Mouse (Mus musculus) heart, embryonic 11.5 days (tissue): ENCODE measurements at regions not wholly inside any gene's neighbourhood (a gene's known extent, or its start where the extent isn't known, plus 50 kb on each side); places are given as distances from the start of the nearest gene placed in this dataset.

Experiments used
- ATAC-seq: fragments of 200-750 bp; cut with Nextera tagmentation; replicated peaks from 2 replicates; pipeline ENCODE4 v1.8.0; 2017; ENCODE audit warnings: moderate library complexity; ENCODE audit not compliant: insufficient number of reproducible peaks, low FRiP score, low TSS enrichment
- H3K27ac ChIP-seq: fragments of 300-500 bp; sonication (generic); 2 replicates; pipeline ENCODE4 v1.5.1; 2014; ENCODE audit warnings: mild to moderate bottlenecking, low read depth, low read length
- H3K27me3 ChIP-seq: fragments of 300-500 bp; sonication (generic); 2 replicates; pipeline ENCODE4 v1.6.1; 2014; ENCODE audit warnings: mild to moderate bottlenecking, low read length, mixed read lengths; ENCODE audit not compliant: control insufficient read depth, insufficient read depth
- H3K36me3 ChIP-seq: fragments of 300-500 bp; sonication (generic); 2 replicates; pipeline ENCODE4 v1.6.1; 2014; ENCODE audit warnings: mild to moderate bottlenecking, low read length, moderate library complexity, mixed read lengths; ENCODE audit not compliant: control insufficient read depth, insufficient read depth
- H3K4me1 ChIP-seq: fragments of 300-500 bp; sonication (generic); 2 replicates; pipeline ENCODE4 v1.6.1; 2014; ENCODE audit warnings: low read length; ENCODE audit not compliant: control insufficient read depth, insufficient read depth
- H3K4me2 ChIP-seq: fragments of 300-500 bp; sonication (generic); 2 replicates; pipeline ENCODE4 v1.6.1; 2014; ENCODE audit warnings: mild to moderate bottlenecking, moderate library complexity
- H3K4me3 ChIP-seq: fragments of 300-500 bp; sonication (generic); 2 replicates; pipeline ENCODE4 v1.5.1; 2014; ENCODE audit warnings: low read depth, low read length
- H3K9ac ChIP-seq: fragments of 300-500 bp; sonication (generic); 2 replicates; pipeline ENCODE4 v1.6.1; 2014; ENCODE audit warnings: mild to moderate bottlenecking, low read depth, low read length, moderate library complexity
- H3K9me3 ChIP-seq: fragments of 300-500 bp; sonication (generic); replicated peaks from 2 replicates; pipeline ENCODE4 v1.6.1; 2016; ENCODE audit warnings: low read length; ENCODE audit not compliant: control insufficient read depth
- WGBS: fragments of 180-500 bp; shearing (Covaris S2); extraction: QIAGEN DNeasy Blood & Tissue Kit; methylation state at CpG from one replicate; pipeline ENCODE4 v1.1.7; 2014; ENCODE audit not compliant: insufficient replicate concordance; 5-methylcytosine and 5-hydroxymethylcytosine counted together

GRCm38 (mm10) chr2:51001548-51001947 is 147.4 kb downstream of the Rnd3 start:
- Histone ChIP-seq H3K9me3 (no peaks in the 10 kb centered on the region), H3K4me2 (no peak overlapping the region), H3K36me3 (no peaks in the 10 kb centered on the region), H3K9ac (no peak overlapping the region), H3K4me1 (no peaks in the 10 kb centered on the region), H3K4me3 (no peak overlapping the region), H3K27ac (no peak overlapping the region), H3K27me3 (no peaks in the 10 kb centered on the region)
- no peak for ATAC-seq
- 67% methylated on average over 5 of the region's 5 CpGs for WGBS

GRCm38 (mm10) chr2:50983883-50984410 is 165.0 kb downstream of the Rnd3 start:
- no peaks in the 10 kb centered on the region for H3K27me3 ChIP-seq
- WGBS, result 74% methylated on average over 2 of the region's 2 CpGs
- H3K4me3 ChIP-seq, result no peak overlapping the region
- H3K36me3 ChIP-seq, result no peaks in the 10 kb centered on the region
- H3K9ac ChIP-seq, result no peak overlapping the region
- H3K4me2 ChIP-seq, result no peak overlapping the region
- no peak for ATAC-seq
- H3K4me1 ChIP-seq, result no peaks in the 10 kb centered on the region
- H3K27ac ChIP-seq, result no peak overlapping the region
- no peaks in the 10 kb centered on the region for H3K9me3 ChIP-seq

- no peak overlapping the region for H3K4me3 ChIP-seq
- 88% methylated on average over 5 of the region's 5 CpGs for WGBS
- H3K9ac ChIP-seq, result no peak overlapping the region
- H3K36me3 ChIP-seq, result no peaks in the 10 kb centered on the region
- H3K4me2 ChIP-seq, result no peak overlapping the region
- no peaks in the 10 kb centered on the region for H3K27me3 ChIP-seq
- no peaks in the 10 kb centered on the region for H3K9me3 ChIP-seq
- no peaks in the 10 kb centered on the region for H3K4me1 ChIP-seq
- ATAC-seq, result no peak
- H3K27ac ChIP-seq, result no peak overlapping the region
Measured at GRCm38 (mm10) chr2:50982571-50982970, 166.3 kb downstream of the Rnd3 start.

GRCm38 (mm10) chr2:50978356-50978755 is 170.6 kb downstream of the Rnd3 start:
- Histone ChIP-seq H3K27ac (no peak overlapping the region), H3K27me3 (no peaks in the 10 kb centered on the region), H3K4me3 (no peak overlapping the region), H3K9ac (no peak overlapping the region), H3K4me1 (no peaks in the 10 kb centered on the region), H3K36me3 (no peaks in the 10 kb centered on the region), H3K9me3 (no peaks in the 10 kb centered on the region), H3K4me2 (no peak overlapping the region)
- WGBS, result 57% methylated on average over 1 of the region's 1 CpGs
- ATAC-seq, result no peak

GRCm38 (mm10) chr2:50971131-50971825 is 177.6 kb downstream of the Rnd3 start:
- H3K36me3 ChIP-seq, result no peaks in the 10 kb centered on the region
- H3K4me2 ChIP-seq, result peak overlapping the region; percentile 62
- no peak for ATAC-seq
- H3K27me3 ChIP-seq, result no peaks in the 10 kb centered on the region
- no peak overlapping the region for H3K27ac ChIP-seq
- H3K9ac ChIP-seq, result peak overlapping the region; percentile 56
- H3K4me3 ChIP-seq, result peak overlapping the region; percentile 26; the same call in 1 of the 2 replicates
- H3K4me1 ChIP-seq, result no peaks in the 10 kb centered on the region
- WGBS, result 13% methylated on average over 14 of the region's 14 CpGs
- H3K9me3 ChIP-seq, result no peaks in the 10 kb centered on the region

- Histone ChIP-seq H3K4me1 (no peaks in the 10 kb centered on the region), H3K27me3 (no peaks in the 10 kb centered on the region), H3K4me2 (no peak overlapping the region), H3K36me3 (no peaks in the 10 kb centered on the region), H3K9ac (no peak overlapping the region), H3K9me3 (no peaks in the 10 kb centered on the region), H3K4me3 (no peak overlapping the region), H3K27ac (no peak overlapping the region)
- WGBS, result 66% methylated on average over 4 of the region's 4 CpGs
- ATAC-seq, result no peak
Measured at GRCm38 (mm10) chr2:50968382-50968781, 180.5 kb downstream of the Rnd3 start.

GRCm38 (mm10) chr2:50967826-50968225 is 181.1 kb downstream of the Rnd3 start:
- H3K9ac ChIP-seq, result no peak overlapping the region
- no peaks in the 10 kb centered on the region for H3K4me1 ChIP-seq
- H3K27ac ChIP-seq, result no peak overlapping the region
- no peak overlapping the region for H3K4me3 ChIP-seq
- H3K36me3 ChIP-seq, result no peaks in the 10 kb centered on the region
- WGBS, result 57% methylated on average over 4 of the region's 4 CpGs
- no peak for ATAC-seq
- no peaks in the 10 kb centered on the region for H3K9me3 ChIP-seq
- H3K27me3 ChIP-seq, result no peaks in the 10 kb centered on the region
- H3K4me2 ChIP-seq, result no peak overlapping the region

- Histone ChIP-seq H3K4me3 (no peak overlapping the region), H3K27ac (no peak overlapping the region), H3K36me3 (no peaks in the 10 kb centered on the region), H3K27me3 (no peaks in the 10 kb centered on the region), H3K9me3 (no peaks in the 10 kb centered on the region), H3K4me2 (no peak overlapping the region), H3K9ac (no peak overlapping the region), H3K4me1 (no peaks in the 10 kb centered on the region)
- no peak for ATAC-seq
- WGBS, result 78% methylated on average over 4 of the region's 4 CpGs
Measured at GRCm38 (mm10) chr2:50967133-50967532, 181.8 kb downstream of the Rnd3 start.

GRCm38 (mm10) chr2:50965485-50966017 is 183.4 kb downstream of the Rnd3 start:
- ATAC-seq, result no peak
- H3K4me2 ChIP-seq, result no peak overlapping the region
- H3K36me3 ChIP-seq, result no peaks in the 10 kb centered on the region
- no peaks in the 10 kb centered on the region for H3K9me3 ChIP-seq
- no peaks in the 10 kb centered on the region for H3K4me1 ChIP-seq
- no peaks in the 10 kb centered on the region for H3K27me3 ChIP-seq
- H3K4me3 ChIP-seq, result no peak overlapping the region
- no peak overlapping the region for H3K27ac ChIP-seq
- 89% methylated on average over 8 of the region's 8 CpGs for WGBS
- no peak overlapping the region for H3K9ac ChIP-seq
